Mouse (Mus musculus) stomach, postnatal 0 days (tissue): ENCODE results near the gene Ociad1. TPM values are rescaled to one million over a fixed set of nuclear protein-coding genes. Genes with fewer than 3 reads are reported as not detected.
A peak's percentile ranks its signal among the peaks of the same experiment; 100 is the strongest.

Experiments
- ATAC-seq: fragments of 200-750 bp; cut with Nextera tagmentation; 2 replicates; pipeline ENCODE4 v1.8.0; 2017; ENCODE audit not compliant: low FRiP score, low TSS enrichment
- DNase-seq: peaks from one replicate; pipeline ENCODE4 v3.0.0-alpha.2; 2016; ENCODE audit warnings: low spot score
- H3K27ac ChIP-seq: fragments of 300-500 bp; sonication (generic); replicated peaks from 2 replicates; pipeline ENCODE4 v1.5.1; 2014; ENCODE audit warnings: mild to moderate bottlenecking, control low read depth
- H3K27me3 ChIP-seq: fragments of 300-500 bp; sonication (generic); 2 replicates; pipeline ENCODE4 v1.6.1; 2014; ENCODE audit warnings: low read length; ENCODE audit not compliant: control insufficient read depth, insufficient read depth
- H3K36me3 ChIP-seq: fragments of 300-500 bp; sonication (generic); 2 replicates; pipeline ENCODE4 v1.6.1; 2014; ENCODE audit warnings: low read length, mixed read lengths; ENCODE audit not compliant: control insufficient read depth, insufficient read depth
- H3K4me1 ChIP-seq: fragments of 300-500 bp; sonication (generic); replicated peaks from 2 replicates; pipeline ENCODE4 v1.6.1; 2014; ENCODE audit warnings: antibody characterized with exemption; ENCODE audit not compliant: control insufficient read depth, insufficient read depth
- H3K4me2 ChIP-seq: fragments of 300-500 bp; sonication (generic); replicated peaks from 2 replicates; pipeline ENCODE4 v1.6.1; 2014; ENCODE audit warnings: low read depth, mild to moderate bottlenecking, control low read depth, moderate library complexity
- H3K4me3 ChIP-seq: fragments of 300-500 bp; sonication (generic); 2 replicates; pipeline ENCODE4 v1.5.1; 2014; ENCODE audit warnings: low read depth, low read length, control low read depth
- H3K9ac ChIP-seq: fragments of 300-500 bp; sonication (generic); 2 replicates; pipeline ENCODE4 v1.6.1; 2014; ENCODE audit warnings: mild to moderate bottlenecking, low read length, control low read depth, mixed read lengths
- H3K9me3 ChIP-seq: fragments of 300-500 bp; sonication (generic); 2 replicates; pipeline ENCODE4 v1.6.1; 2016; ENCODE audit warnings: low read length; ENCODE audit not compliant: control insufficient read depth
- CTCF ChIP-seq: IDR thresholded peaks from 2 replicates; pipeline ENCODE4 v1.5.1; 2016; ENCODE audit warnings: antibody characterized with exemption, low read depth, mild to moderate bottlenecking, moderate library complexity
- EP300 ChIP-seq: optimal IDR thresholded peaks from 2 replicates; pipeline ENCODE3; 2016; ENCODE audit warnings: antibody characterized with exemption
- WGBS: fragments of 180-500 bp; shearing (Covaris S2); extraction: QIAGEN DNeasy Blood & Tissue Kit; methylation state at CpG from one replicate; pipeline ENCODE4 v1.1.7; 2014; 5-methylcytosine and 5-hydroxymethylcytosine counted together
- polyA plus RNA-seq: library from polyadenylated mRNA; unstranded; fragments of >200 nt; fragmentation: Nextera tagmentation; extraction: Ambion mirVana; gene quantifications from 2 replicates; pipeline ENCODE4 v1.2.1, GENCODE M21; 2015

Gene Ociad1
- polyA plus RNA-seq, 1 experiment from 2014 or later = 169 TPM

GRCm38 (mm10) chr5:73254660-73255059, 37.9 kb upstream of the Ociad1 start:
- Histone ChIP-seq H3K4me3 (peak overlapping the region; percentile 94), H3K4me2 (peak overlapping the region; percentile 72), H3K9me3 (no peaks in the 10 kb centered on the region), H3K27me3 (no peaks in the 10 kb centered on the region), H3K4me1 (0 out of 2 replicates have a peak, but pooled peaks cover 2% of the 10 kb centered on the region), H3K36me3 (no peaks in the 10 kb centered on the region), H3K9ac (peak overlapping the region; percentile 91; the same call in 1 of the 2 replicates), H3K27ac (peak overlapping the region; percentile 98)
- TF ChIP-seq CTCF (no peak), EP300 (no peak)
- WGBS = 7% methylated on average over 5 of the region's 5 CpGs
- DNase-seq = no peak
- ATAC-seq = no peak

DNA sequence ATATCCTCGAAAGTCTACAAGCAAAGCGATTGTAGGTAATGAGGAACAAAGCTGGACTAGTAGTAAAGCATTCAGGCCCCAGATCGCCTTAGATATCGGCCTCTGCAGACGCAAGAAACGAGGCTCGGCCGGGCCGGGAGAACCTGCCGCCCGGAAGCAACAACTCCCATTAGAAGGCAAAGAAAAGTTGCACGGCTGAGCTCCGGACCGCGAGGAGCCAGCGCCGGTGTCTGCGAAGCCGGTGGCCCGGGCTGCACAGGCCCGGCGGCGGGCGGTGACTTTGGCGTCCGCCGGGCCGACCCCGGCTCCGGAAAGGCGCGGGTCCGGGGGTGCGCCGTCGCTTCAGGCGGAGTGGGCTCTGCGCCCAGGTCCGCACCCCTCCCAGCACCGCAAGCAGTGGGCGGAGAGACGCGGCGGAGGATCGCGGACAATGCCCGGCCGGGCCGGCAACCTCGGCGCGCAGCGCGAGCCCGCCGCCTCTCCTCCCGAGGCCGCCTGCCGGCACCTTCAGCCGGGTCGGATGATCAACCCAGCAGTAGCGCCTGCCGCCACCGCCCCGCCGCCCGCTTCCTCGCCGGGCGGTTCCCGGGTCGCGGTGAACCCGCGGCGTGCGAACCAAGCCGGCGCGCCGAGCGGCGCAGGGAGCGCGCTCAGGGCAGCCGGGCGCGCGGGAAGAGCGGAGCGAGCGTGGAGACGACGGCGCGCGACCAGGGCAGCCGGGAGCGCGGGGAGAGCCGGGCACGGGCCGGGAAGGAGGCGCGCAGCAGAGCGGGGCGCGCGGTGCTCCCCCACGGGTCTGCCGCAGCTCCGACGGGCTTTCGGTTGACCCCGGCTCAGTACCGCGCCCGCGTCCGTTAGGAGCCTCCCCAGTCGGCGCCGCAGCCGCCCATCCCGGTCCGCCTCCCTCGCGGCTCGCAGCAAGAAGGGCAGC, 37.0 kb upstream of the Ociad1 start:
- DNase-seq = peak; percentile 64
- H3K9ac ChIP-seq = peak overlapping the region; percentile 91
- peak overlapping the region; percentile 98 for H3K27ac ChIP-seq
- peak overlapping the region; percentile 94 for H3K4me3 ChIP-seq
- no peak for TF ChIP-seq EP300
- TF ChIP-seq CTCF = no peak
- 0 out of 2 replicates have a peak, but pooled peaks cover 2% of the 10 kb centered on the region for H3K4me1 ChIP-seq
- no peaks in the 10 kb centered on the region for H3K36me3 ChIP-seq
- ATAC-seq = peak; percentile 33
- H3K27me3 ChIP-seq = no peaks in the 10 kb centered on the region
- H3K9me3 ChIP-seq = no peaks in the 10 kb centered on the region
- peak overlapping the region; percentile 72 for H3K4me2 ChIP-seq
- under 1% methylated on average over 63 of the region's 129 CpGs for WGBS

GRCm38 (mm10) chr5:73256352-73257065, 36.1 kb upstream of the Ociad1 start, which contains the start of gene Fryl:
Gene Fryl, minus strand, starts transcription at chr5:73256619.
- DNase-seq = peak; percentile 100
- H3K9me3 ChIP-seq = no peaks in the 10 kb centered on the region
- peak within 1 kb of the TSS; percentile 98 for H3K27ac ChIP-seq
- peak; percentile 99 for ATAC-seq
- H3K36me3 ChIP-seq = no peaks in the 10 kb centered on the region
- H3K4me3 ChIP-seq = peak within 1 kb of the TSS; percentile 94
- 0 out of 2 replicates have a peak, but pooled peaks cover 2% of the 10 kb centered on the region for H3K4me1 ChIP-seq
- H3K27me3 ChIP-seq = no peaks in the 10 kb centered on the region
- H3K9ac ChIP-seq = peak within 1 kb of the TSS; percentile 91
- peak within 1 kb of the TSS; percentile 72 for H3K4me2 ChIP-seq
- WGBS = under 1% methylated on average over 44 of the region's 44 CpGs
- TF ChIP-seq EP300 = no peak
- TF ChIP-seq CTCF = no peak

DNA sequence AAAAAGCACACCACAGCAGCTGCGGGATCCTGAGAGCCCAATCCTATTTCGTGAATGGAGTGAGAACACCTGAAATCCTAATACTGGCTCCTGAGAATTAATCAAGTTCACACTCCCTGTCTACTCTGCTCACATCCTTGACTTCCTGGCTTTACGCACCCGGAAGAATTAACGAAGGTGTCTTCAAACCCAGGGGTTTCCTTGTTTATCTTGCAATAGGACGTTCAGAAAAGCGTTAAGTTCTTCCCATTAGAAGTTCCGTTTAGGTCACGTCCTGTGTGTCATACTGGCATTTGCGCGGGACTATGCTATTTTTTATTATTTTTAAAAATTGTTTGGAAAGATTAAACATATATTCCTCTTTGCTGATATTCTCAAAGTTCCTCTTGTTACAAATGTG, 35.5 kb upstream of the Ociad1 start:
- H3K27ac ChIP-seq = peak overlapping the region; percentile 24; the same call in 1 of the 2 replicates
- no peak for TF ChIP-seq EP300
- TF ChIP-seq CTCF = no peak; the same call in 1 of the 2 replicates
- H3K4me1 ChIP-seq = 0 out of 2 replicates have a peak, but pooled peaks cover 2% of the 10 kb centered on the region
- H3K4me2 ChIP-seq = peak overlapping the region; percentile 67
- no peaks in the 10 kb centered on the region for H3K27me3 ChIP-seq
- H3K9me3 ChIP-seq = no peaks in the 10 kb centered on the region
- DNase-seq = no peak
- 2% methylated on average over 11 of the region's 11 CpGs for WGBS
- no peaks in the 10 kb centered on the region for H3K36me3 ChIP-seq
- H3K9ac ChIP-seq = no peak overlapping the region
- peak overlapping the region; percentile 94 for H3K4me3 ChIP-seq
- no peak for ATAC-seq

DNA sequence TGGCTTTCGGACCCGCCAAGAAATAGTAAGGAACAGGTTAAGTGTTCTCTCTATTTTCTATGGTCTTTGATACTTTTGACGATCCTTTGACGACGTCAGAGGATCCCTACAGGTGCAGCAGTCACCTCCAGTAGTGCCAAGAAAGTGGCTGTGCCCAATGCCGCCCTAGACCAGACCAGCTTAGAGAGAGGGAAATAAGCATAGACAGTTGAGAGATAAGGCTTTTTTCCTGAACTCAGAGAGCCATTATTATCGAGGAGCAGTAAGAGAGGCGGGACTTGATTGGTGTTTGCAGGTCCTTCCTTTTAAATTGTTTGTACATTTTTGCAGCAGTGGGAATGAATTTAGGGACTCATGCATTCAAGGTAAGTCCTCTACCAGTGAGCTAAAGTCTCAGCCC, 34.9 kb upstream of the Ociad1 start:
- Histone ChIP-seq H3K4me2 (peak overlapping the region; percentile 67; the same call in 1 of the 2 replicates), H3K4me3 (no peak overlapping the region), H3K9me3 (no peaks in the 10 kb centered on the region), H3K36me3 (no peaks in the 10 kb centered on the region), H3K4me1 (0 out of 2 replicates have a peak, but pooled peaks cover 2% of the 10 kb centered on the region), H3K27me3 (no peaks in the 10 kb centered on the region), H3K9ac (no peak overlapping the region), H3K27ac (no peak overlapping the region)
- WGBS = 47% methylated on average over 8 of the region's 8 CpGs
- ATAC-seq (no peak), DNase-seq (no peak)
- TF ChIP-seq CTCF = no peak
- no peak for TF ChIP-seq EP300
